Mouse (Mus musculus): ENCODE data around the gene Vmn1r168.
"Not testable (repeated sequence)": the region's sequence is repeated elsewhere in the genome, so short reads cannot be mapped to it uniquely, and the experiment has no call there.

The Vmn1r168 gene

DNA sequence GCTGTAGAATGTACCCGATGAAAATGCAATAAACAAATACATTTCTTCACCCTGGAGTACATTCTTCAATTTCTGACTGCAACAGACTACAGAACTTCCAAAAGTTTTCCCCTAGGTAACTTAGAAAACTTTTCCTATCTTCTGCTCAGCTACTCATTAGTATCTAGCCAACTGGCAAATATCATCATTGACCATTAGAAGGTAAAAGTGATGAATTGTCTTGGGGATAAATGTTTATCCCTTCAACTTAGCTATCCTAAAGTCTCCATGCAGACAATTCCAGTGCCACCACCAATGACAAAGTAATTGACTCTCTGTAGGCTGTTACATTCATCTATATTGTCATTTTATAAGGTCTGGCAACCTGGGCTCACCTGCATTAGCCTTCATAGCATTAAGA lies at the start of gene Vmn1r168:
Vmn1r168 (plus strand) TSS at position 301 of the 400 bp plus-strand sequence.
- DNase-seq (ENCODE audit: low spot score): not testable (repeated sequence)

DNA sequence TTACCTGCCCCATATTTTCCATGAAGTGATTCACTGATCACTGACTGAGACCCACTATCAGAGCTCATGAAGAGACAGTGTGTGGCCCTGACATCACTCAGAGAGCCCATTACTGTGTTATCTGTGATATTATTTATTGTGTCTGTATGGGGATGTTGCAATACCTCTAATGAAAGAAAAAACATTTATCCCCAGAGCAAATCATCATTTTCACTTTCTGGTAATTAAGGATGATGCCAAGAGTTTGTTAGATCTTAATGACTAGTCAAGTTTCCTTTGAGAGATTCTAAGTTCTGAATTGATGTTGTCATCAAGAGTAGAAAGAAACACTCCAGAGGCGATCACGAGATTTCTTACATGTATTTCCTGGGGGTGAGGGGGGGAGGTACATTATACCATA lies 32.4 kb upstream of the Vmn1r168 start, which contains the start of gene Vmn1r167:
Vmn1r167 (minus strand) TSS at position 101 of the 400 bp plus-strand sequence.
- not testable (repeated sequence) for DNase-seq (ENCODE audit: low spot score)

DNA sequence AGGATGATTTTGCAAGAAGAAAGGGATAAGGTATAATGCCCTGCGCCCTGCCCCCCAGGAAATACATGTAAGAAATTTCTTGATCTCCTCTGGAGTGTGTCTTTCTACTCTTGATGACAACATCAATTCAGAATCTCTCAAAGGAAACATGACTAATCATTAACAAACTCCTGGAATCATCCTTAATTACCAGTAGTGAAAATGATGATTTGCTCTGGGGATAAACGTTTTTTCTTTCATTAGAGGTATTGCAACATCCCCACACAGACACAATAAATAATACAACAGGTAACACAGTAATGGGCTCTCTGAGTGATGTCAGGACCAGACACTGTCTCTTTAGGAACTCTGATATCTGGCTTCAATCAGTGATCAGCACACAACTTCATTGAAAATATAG lies 35.7 kb downstream of the Vmn1r168 start, which contains the start of gene Vmn1r169:
Vmn1r169 (plus strand) TSS at position 301 of the 400 bp plus-strand sequence.
- DNase-seq (ENCODE audit: low spot score): not testable (repeated sequence)
